Mouse (Mus musculus): Measurements from ENCODE around the gene Smim27.

Smim27 gene

GRCm38 (mm10) chr4:40250984-40251383 lies 18.4 kb upstream of the Smim27 start:
- in situ Hi-C loops (cut with MboI; ENCODE audit: unreplicated experiment in 2 of 2), result loop anchor here in 1 of 2 experiments (25.0 kb wide), 1 partner anchor 711 kb away; the partner anchor contains the start of gene Nfx1

- in situ Hi-C loops (cut with MboI; ENCODE audit: unreplicated experiment in 2 of 2), result loop anchor here in 1 of 2 experiments (25.0 kb wide), 1 partner anchor 709 kb away; the partner anchor contains the start of gene Nfx1
Observed at GRCm38 (mm10) chr4:40253766-40254165, 15.6 kb upstream of the Smim27 start.

GRCm38 (mm10) chr4:40254385-40255103 lies 14.8 kb upstream of the Smim27 start:
- in situ Hi-C loops (cut with MboI; ENCODE audit: unreplicated experiment in 2 of 2), result loop anchor here in 1 of 2 experiments (25.0 kb wide), 1 partner anchor 708 kb away; the partner anchor contains the start of gene Nfx1

GRCm38 (mm10) chr4:40264321-40264720 lies 5.1 kb upstream of the Smim27 start:
- in situ Hi-C loops (cut with MboI; ENCODE audit: unreplicated experiment in 2 of 2), result loop anchor here in 1 of 2 experiments (25.0 kb wide), 1 partner anchor 698 kb away; the partner anchor contains the start of gene Nfx1

GRCm38 (mm10) chr4:40267681-40268080 lies 1.7 kb upstream of the Smim27 start:
- in situ Hi-C loops (cut with MboI; ENCODE audit: unreplicated experiment in 2 of 2), result loop anchor here in 1 of 2 experiments (25.0 kb wide), 1 partner anchor 695 kb away; the partner anchor contains the start of gene Nfx1

- in situ Hi-C loops (cut with MboI; ENCODE audit: unreplicated experiment in 2 of 2), result loop anchor here in 1 of 2 experiments (25.0 kb wide), 1 partner anchor 694 kb away; the partner anchor contains the start of gene Nfx1
Observed at GRCm38 (mm10) chr4:40268204-40268813, 1.1 kb upstream of the Smim27 start.

GRCm38 (mm10) chr4:40268835-40269234 lies 544 bp upstream of the Smim27 start:
- in situ Hi-C loops (cut with MboI; ENCODE audit: unreplicated experiment in 2 of 2), result loop anchor here in 1 of 2 experiments (25.0 kb wide), 1 partner anchor 693 kb away; the partner anchor contains the start of gene Nfx1

GRCm38 (mm10) chr4:40278880-40279275 lies 9.5 kb downstream of the Smim27 start:
- in situ Hi-C loops (cut with MboI; ENCODE audit: unreplicated experiment in 2 of 2), result loop anchor here (5.0 to 25.0 kb wide), 3 partner anchors 37 to 996 kb away; partner anchors contain the start of genes Nol6 (in 1 of the 2) and Ubap2 (in 1 of the 2)

- in situ Hi-C loops (cut with MboI; ENCODE audit: unreplicated experiment in 2 of 2), result loop anchor here (5.0 to 25.0 kb wide), 3 partner anchors 37 to 995 kb away; partner anchors contain the start of genes Nol6 (in 1 of the 2) and Ubap2 (in 1 of the 2)
Observed at GRCm38 (mm10) chr4:40279276-40279900, 10.0 kb downstream of the Smim27 start, which contains the start of gene Ndufb6. Ndufb6 (minus strand) TSS chr4:40279421.

- in situ Hi-C loops (cut with MboI; ENCODE audit: unreplicated experiment in 2 of 2), result loop anchor here (5.0 to 25.0 kb wide), 5 partner anchors 61 to 827 kb away; partner anchors contain the start of genes Aptx (in 1 of the 2) and Nol6 (in 1 of the 2)
Observed at GRCm38 (mm10) chr4:40285582-40285981, 16.2 kb downstream of the Smim27 start.

- in situ Hi-C loops (cut with MboI; ENCODE audit: unreplicated experiment in 2 of 2), result loop anchor here (5.0 to 25.0 kb wide), 5 partner anchors 63 to 825 kb away; partner anchors contain the start of genes Aptx (in 1 of the 2) and Nol6 (in 1 of the 2)
Observed at GRCm38 (mm10) chr4:40287415-40287814, 18.0 kb downstream of the Smim27 start.

GRCm38 (mm10) chr4:40289046-40289445 lies 19.7 kb downstream of the Smim27 start:
- in situ Hi-C loops (cut with MboI; ENCODE audit: unreplicated experiment in 2 of 2), result loop anchor here (5.0 to 25.0 kb wide), 5 partner anchors 64 to 823 kb away; partner anchors contain the start of genes Aptx (in 1 of the 2) and Nol6 (in 1 of the 2)

- in situ Hi-C loops (cut with MboI; ENCODE audit: unreplicated experiment in 2 of 2), result loop anchor here in 1 of 2 experiments (25.0 kb wide), 1 partner anchor 821 kb away; the partner anchor contains the start of gene Nol6
Observed at GRCm38 (mm10) chr4:40291511-40291910, 22.1 kb downstream of the Smim27 start.

GRCm38 (mm10) chr4:40299169-40299568 lies 29.8 kb downstream of the Smim27 start:
- in situ Hi-C loops (cut with MboI; ENCODE audit: unreplicated experiment in 2 of 2), result loop anchor here (5.0 to 25.0 kb wide), 2 partner anchors 383 to 813 kb away; partner anchors contain the start of gene Nol6 (in 1 of the 2)

GRCm38 (mm10) chr4:40301076-40301789 lies 31.9 kb downstream of the Smim27 start:
- in situ Hi-C loops (cut with MboI; ENCODE audit: unreplicated experiment in 2 of 2), result no loop called here

- in situ Hi-C loops (cut with MboI; ENCODE audit: unreplicated experiment in 2 of 2), result no loop called here
Observed at GRCm38 (mm10) chr4:40302445-40303125, 33.2 kb downstream of the Smim27 start.

GRCm38 (mm10) chr4:40309682-40310081 lies 40.3 kb downstream of the Smim27 start:
- in situ Hi-C loops (cut with MboI; ENCODE audit: unreplicated experiment in 2 of 2), result no loop called here

- in situ Hi-C loops (cut with MboI; ENCODE audit: unreplicated experiment in 2 of 2), result no loop called here
Observed at GRCm38 (mm10) chr4:40310796-40311383, 41.5 kb downstream of the Smim27 start.
